Mouse (Mus musculus): ENCODE measurements around the gene Gm49450. TPM values are rescaled to one million over a fixed set of nuclear protein-coding genes. Genes with fewer than 3 reads are reported as not detected.

The Gm49450 gene
- polyA plus RNA-seq, 1 experiment from 2014 or later, result not detected

- 0 out of 2 replicates have a peak, but pooled peaks cover 4% of the 10 kb centered on the region for H3K36me3 ChIP-seq
- H3K9me3 ChIP-seq, result no peaks in the 10 kb centered on the region
- no peaks in the 10 kb centered on the region for H3K27me3 ChIP-seq
- H3K27ac ChIP-seq, result peak overlapping the region; percentile 99
- peak overlapping the region; percentile 41 for H3K4me3 ChIP-seq (replicated peaks)
- peak overlapping the region; percentile 70 for H3K4me2 ChIP-seq (replicated peaks)
- peak; percentile 76 for ATAC-seq
- H3K4me1 ChIP-seq (replicated peaks), result peaks cover 66% of the 10 kb centered on the region
- H3K9ac ChIP-seq (replicated peaks), result peak overlapping the region; percentile 71
- 17% methylated on average over 17 of the region's 17 CpGs for WGBS
Observed at GRCm38 (mm10) chr15:98992086-98992912, 38.9 kb upstream of the Gm49450 start.

GRCm38 (mm10) chr15:98991540-98992050, 38.2 kb upstream of the Gm49450 start:
- Histone ChIP-seq H3K36me3 (0 out of 2 replicates have a peak, but pooled peaks cover 4% of the 10 kb centered on the region), H3K27me3 (no peaks in the 10 kb centered on the region), H3K9me3 (no peaks in the 10 kb centered on the region), H3K27ac (peak overlapping the region; percentile 99), H3K9ac (replicated peaks) (peak overlapping the region; percentile 71), H3K4me1 (replicated peaks) (peaks cover 73% of the 10 kb centered on the region), H3K4me3 (replicated peaks) (peak overlapping the region; percentile 41), H3K4me2 (replicated peaks) (peak overlapping the region; percentile 70)
- no peak for ATAC-seq
- 1% methylated on average over 9 of the region's 9 CpGs for WGBS

- Histone ChIP-seq H3K4me2 (replicated peaks) (peak overlapping the region; percentile 70), H3K27ac (peak overlapping the region; percentile 99), H3K4me3 (replicated peaks) (peak overlapping the region; percentile 41), H3K36me3 (0 out of 2 replicates have a peak, but pooled peaks cover 4% of the 10 kb centered on the region), H3K9ac (replicated peaks) (peak overlapping the region; percentile 71), H3K9me3 (no peaks in the 10 kb centered on the region), H3K27me3 (no peaks in the 10 kb centered on the region), H3K4me1 (replicated peaks) (peaks cover 77% of the 10 kb centered on the region)
- 6% methylated on average over 15 of the region's 15 CpGs for WGBS
- no peak for ATAC-seq
Observed at GRCm38 (mm10) chr15:98990669-98991539, 37.6 kb upstream of the Gm49450 start.

- H3K4me3 ChIP-seq (replicated peaks), result peak overlapping the region; percentile 41
- H3K4me2 ChIP-seq (replicated peaks), result peak overlapping the region; percentile 70
- 21% methylated on average over 11 of the region's 12 CpGs for WGBS
- no peaks in the 10 kb centered on the region for H3K9me3 ChIP-seq
- peak overlapping the region; percentile 99 for H3K27ac ChIP-seq
- H3K4me1 ChIP-seq (replicated peaks), result peaks cover 84% of the 10 kb centered on the region
- peak overlapping the region; percentile 71 for H3K9ac ChIP-seq (replicated peaks)
- no peaks in the 10 kb centered on the region for H3K27me3 ChIP-seq
- ATAC-seq, result no peak
- H3K36me3 ChIP-seq, result 0 out of 2 replicates have a peak, but pooled peaks cover 4% of the 10 kb centered on the region
Observed at GRCm38 (mm10) chr15:98989701-98990430, 36.5 kb upstream of the Gm49450 start.

- Histone ChIP-seq H3K36me3 (0 out of 2 replicates have a peak, but pooled peaks cover 4% of the 10 kb centered on the region), H3K9ac (replicated peaks) (peak overlapping the region; percentile 94), H3K27ac (peak overlapping the region; percentile 99), H3K27me3 (no peaks in the 10 kb centered on the region), H3K4me1 (replicated peaks) (peaks cover 82% of the 10 kb centered on the region), H3K9me3 (no peaks in the 10 kb centered on the region), H3K4me3 (replicated peaks) (peak overlapping the region; percentile 49), H3K4me2 (replicated peaks) (peak overlapping the region; percentile 70)
- WGBS, result 36% methylated on average over 3 of the region's 3 CpGs
- ATAC-seq, result no peak
Observed at GRCm38 (mm10) chr15:98988787-98989186, 35.4 kb upstream of the Gm49450 start.

- H3K4me3 ChIP-seq (replicated peaks), result peak overlapping the region; percentile 49
- no peaks in the 10 kb centered on the region for H3K9me3 ChIP-seq
- 18% methylated on average over 8 of the region's 8 CpGs for WGBS
- ATAC-seq, result no peak
- peaks cover 86% of the 10 kb centered on the region for H3K4me1 ChIP-seq (replicated peaks)
- peak overlapping the region; percentile 70 for H3K4me2 ChIP-seq (replicated peaks)
- 0 out of 2 replicates have a peak, but pooled peaks cover 4% of the 10 kb centered on the region for H3K36me3 ChIP-seq
- H3K27ac ChIP-seq, result peak overlapping the region; percentile 99
- H3K9ac ChIP-seq (replicated peaks), result peak overlapping the region; percentile 94
- no peaks in the 10 kb centered on the region for H3K27me3 ChIP-seq
Observed at GRCm38 (mm10) chr15:98987661-98988181, 34.4 kb upstream of the Gm49450 start.

GRCm38 (mm10) chr15:98987077-98987630, 33.8 kb upstream of the Gm49450 start:
- peak overlapping the region; percentile 94 for H3K9ac ChIP-seq (replicated peaks)
- peak; percentile 25; the same call in 1 of the 2 replicates for ATAC-seq
- H3K4me3 ChIP-seq (replicated peaks), result peak overlapping the region; percentile 49
- H3K36me3 ChIP-seq, result 0 out of 2 replicates have a peak, but pooled peaks cover 4% of the 10 kb centered on the region
- peak overlapping the region; percentile 99 for H3K27ac ChIP-seq
- H3K4me1 ChIP-seq (replicated peaks), result peaks cover 86% of the 10 kb centered on the region
- peak overlapping the region; percentile 70 for H3K4me2 ChIP-seq (replicated peaks)
- no peaks in the 10 kb centered on the region for H3K9me3 ChIP-seq
- 0% methylated on average over 7 of the region's 7 CpGs for WGBS
- no peaks in the 10 kb centered on the region for H3K27me3 ChIP-seq

GRCm38 (mm10) chr15:98985982-98986715, 32.8 kb upstream of the Gm49450 start:
- peak overlapping the region; percentile 94 for H3K9ac ChIP-seq (replicated peaks)
- H3K36me3 ChIP-seq, result 0 out of 2 replicates have a peak, but pooled peaks cover 4% of the 10 kb centered on the region
- H3K4me2 ChIP-seq (replicated peaks), result peak overlapping the region; percentile 70
- H3K27me3 ChIP-seq, result no peaks in the 10 kb centered on the region
- H3K4me1 ChIP-seq (replicated peaks), result peaks cover 86% of the 10 kb centered on the region
- no peak for ATAC-seq
- peak overlapping the region; percentile 49 for H3K4me3 ChIP-seq (replicated peaks)
- peak overlapping the region; percentile 99 for H3K27ac ChIP-seq
- WGBS, result 10% methylated on average over 12 of the region's 12 CpGs
- no peaks in the 10 kb centered on the region for H3K9me3 ChIP-seq

- Histone ChIP-seq H3K4me3 (replicated peaks) (peak overlapping the region; percentile 49), H3K4me1 (replicated peaks) (peaks cover 84% of the 10 kb centered on the region), H3K27ac (peak overlapping the region; percentile 99), H3K27me3 (no peaks in the 10 kb centered on the region), H3K9me3 (no peaks in the 10 kb centered on the region), H3K36me3 (0 out of 2 replicates have a peak, but pooled peaks cover 4% of the 10 kb centered on the region), H3K4me2 (replicated peaks) (peak overlapping the region; percentile 70), H3K9ac (replicated peaks) (peak overlapping the region; percentile 94)
- peak; percentile 68 for ATAC-seq
- 1% methylated on average over 29 of the region's 29 CpGs for WGBS
Observed at GRCm38 (mm10) chr15:98985240-98985981, 32.1 kb upstream of the Gm49450 start.

GRCm38 (mm10) chr15:98984681-98985080, 31.3 kb upstream of the Gm49450 start:
- Histone ChIP-seq H3K27me3 (no peaks in the 10 kb centered on the region), H3K36me3 (0 out of 2 replicates have a peak, but pooled peaks cover 4% of the 10 kb centered on the region), H3K9me3 (no peaks in the 10 kb centered on the region), H3K4me3 (replicated peaks) (peak overlapping the region; percentile 49), H3K4me2 (replicated peaks) (peak overlapping the region; percentile 70), H3K27ac (peak overlapping the region; percentile 99), H3K9ac (replicated peaks) (peak overlapping the region; percentile 94), H3K4me1 (replicated peaks) (peaks cover 84% of the 10 kb centered on the region)
- no peak for ATAC-seq
- WGBS, result 8% methylated on average over 6 of the region's 6 CpGs
